Mouse (Mus musculus): ENCODE results near the gene Fanci. TPM values are rescaled to one million over a fixed set of nuclear protein-coding genes. Genes with fewer than 3 reads are reported as not detected.

The Fanci gene
- polyA plus RNA-seq, 1 experiment from 2014 or later = 3.0 TPM

- no peak for ATAC-seq
- no peak for DNase-seq
- Histone ChIP-seq H3K4me3 (ENCODE audit: low read depth, low read length) (no peak overlapping the region), H3K9me3 (ENCODE audit: low read length) (no peaks in the 10 kb centered on the region), H3K27ac (ENCODE audit: low read depth) (no peak overlapping the region), H3K4me2 (ENCODE audit: low read depth, low read length) (no peak overlapping the region), H3K36me3 (replicated peaks; ENCODE audit: insufficient read depth, low read length) (no peaks in the 10 kb centered on the region; the same call in 1 of the 2 replicates), H3K27me3 (ENCODE audit: insufficient read depth, low read length) (no peaks in the 10 kb centered on the region), H3K9ac (replicated peaks) (no peak overlapping the region), H3K4me1 (ENCODE audit: insufficient read depth) (no peaks in the 10 kb centered on the region)
- TF ChIP-seq EP300 (IDR thresholded peaks at IDR 0.05; ENCODE audit: low read depth) = no peak
- 81% methylated on average over 12 of the region's 12 CpGs for WGBS (ENCODE audit: insufficient replicate concordance)
Measured at GRCm38 (mm10) chr7:79398971-79399370, 7.2 kb downstream of the Fanci start.

DNA sequence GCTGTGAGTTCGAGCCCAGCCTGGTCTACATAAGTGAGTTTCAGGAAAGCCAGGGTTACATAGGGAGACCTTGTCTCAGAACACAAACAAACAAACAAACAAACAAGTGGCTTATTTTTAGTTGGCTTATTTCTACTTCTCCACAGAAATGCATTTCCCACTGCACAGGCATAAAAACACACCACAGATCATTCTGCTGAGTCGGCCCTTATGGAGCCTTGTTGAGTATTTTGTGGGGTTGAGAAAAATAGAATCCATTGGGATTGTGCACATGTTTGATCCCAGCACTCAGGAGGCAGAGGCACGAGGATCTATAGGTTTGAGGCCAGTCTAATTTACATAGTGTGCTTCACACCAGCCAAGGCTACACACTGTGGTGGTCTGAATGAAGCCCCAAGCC lies 8.6 kb downstream of the Fanci start:
- H3K4me3 ChIP-seq (ENCODE audit: low read depth, low read length) = no peak overlapping the region
- no peak overlapping the region for H3K9ac ChIP-seq (replicated peaks)
- no peak overlapping the region for H3K4me2 ChIP-seq (ENCODE audit: low read depth, low read length)
- 77% methylated on average over 3 of the region's 3 CpGs for WGBS (ENCODE audit: insufficient replicate concordance)
- H3K36me3 ChIP-seq (replicated peaks; ENCODE audit: insufficient read depth, low read length) = no peaks in the 10 kb centered on the region; the same call in 1 of the 2 replicates
- H3K9me3 ChIP-seq (ENCODE audit: low read length) = no peaks in the 10 kb centered on the region
- H3K27me3 ChIP-seq (ENCODE audit: insufficient read depth, low read length) = no peaks in the 10 kb centered on the region
- no peak overlapping the region for H3K27ac ChIP-seq (ENCODE audit: low read depth)
- DNase-seq (no peak), ATAC-seq (no peak)
- TF ChIP-seq CTCF (IDR thresholded peaks at IDR 0.05; ENCODE audit: low read depth) (no peak), EP300 (IDR thresholded peaks at IDR 0.05; ENCODE audit: low read depth) (no peak)
- H3K4me1 ChIP-seq (ENCODE audit: insufficient read depth) = no peaks in the 10 kb centered on the region

- Histone ChIP-seq H3K27me3 (ENCODE audit: insufficient read depth, low read length) (no peaks in the 10 kb centered on the region), H3K4me3 (ENCODE audit: low read depth, low read length) (no peak overlapping the region), H3K9ac (replicated peaks) (no peak overlapping the region), H3K27ac (ENCODE audit: low read depth) (no peak overlapping the region), H3K9me3 (ENCODE audit: low read length) (no peaks in the 10 kb centered on the region), H3K36me3 (replicated peaks; ENCODE audit: insufficient read depth, low read length) (no peaks in the 10 kb centered on the region), H3K4me1 (ENCODE audit: insufficient read depth) (no peaks in the 10 kb centered on the region), H3K4me2 (ENCODE audit: low read depth, low read length) (no peak overlapping the region)
- ATAC-seq (no peak), DNase-seq (no peak)
- 91% methylated on average over 18 of the region's 18 CpGs for WGBS (ENCODE audit: insufficient replicate concordance)
- TF ChIP-seq EP300 (IDR thresholded peaks at IDR 0.05; ENCODE audit: low read depth) = no peak
- TF ChIP-seq CTCF (IDR thresholded peaks at IDR 0.05; ENCODE audit: low read depth) = no peak
Measured at GRCm38 (mm10) chr7:79414449-79415375, 23.0 kb downstream of the Fanci start.

DNA sequence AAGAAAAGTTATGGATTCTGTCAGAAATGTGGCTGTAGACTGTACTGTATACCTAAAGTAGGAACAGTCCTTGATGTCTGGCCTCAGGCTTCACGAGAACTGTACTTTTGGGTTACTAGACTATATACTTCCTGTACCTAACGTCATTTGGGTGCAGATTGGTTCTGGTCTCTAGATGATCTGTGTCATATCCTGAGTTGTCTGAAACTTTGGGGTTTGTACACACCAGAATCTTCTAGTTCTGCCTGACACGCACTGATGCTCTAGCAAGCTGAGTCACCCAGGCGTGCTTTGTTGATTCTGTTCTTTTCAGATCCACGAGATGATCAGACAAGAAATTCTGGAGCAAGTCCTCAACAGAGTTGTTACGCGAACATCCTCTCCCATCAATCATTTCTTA lies 28.2 kb downstream of the Fanci start:
- Histone ChIP-seq H3K9ac (replicated peaks) (no peak overlapping the region), H3K4me1 (ENCODE audit: insufficient read depth) (no peaks in the 10 kb centered on the region), H3K9me3 (ENCODE audit: low read length) (no peaks in the 10 kb centered on the region), H3K27ac (ENCODE audit: low read depth) (no peak overlapping the region), H3K4me3 (ENCODE audit: low read depth, low read length) (no peak overlapping the region), H3K4me2 (ENCODE audit: low read depth, low read length) (no peak overlapping the region), H3K27me3 (ENCODE audit: insufficient read depth, low read length) (no peaks in the 10 kb centered on the region), H3K36me3 (replicated peaks; ENCODE audit: insufficient read depth, low read length) (no peaks in the 10 kb centered on the region; the same call in none of the 2 replicates)
- TF ChIP-seq CTCF (IDR thresholded peaks at IDR 0.05; ENCODE audit: low read depth) (no peak), EP300 (IDR thresholded peaks at IDR 0.05; ENCODE audit: low read depth) (no peak)
- DNase-seq = no peak
- no peak for ATAC-seq
- WGBS (ENCODE audit: insufficient replicate concordance) = 77% methylated on average over 7 of the region's 7 CpGs

GRCm38 (mm10) chr7:79422876-79423275 lies 31.1 kb downstream of the Fanci start:
- Histone ChIP-seq H3K4me2 (ENCODE audit: low read depth, low read length) (no peak overlapping the region), H3K27ac (ENCODE audit: low read depth) (no peak overlapping the region), H3K36me3 (replicated peaks; ENCODE audit: insufficient read depth, low read length) (no peaks in the 10 kb centered on the region; the same call in none of the 2 replicates), H3K9ac (replicated peaks) (no peak overlapping the region), H3K27me3 (ENCODE audit: insufficient read depth, low read length) (no peaks in the 10 kb centered on the region), H3K4me3 (ENCODE audit: low read depth, low read length) (no peak overlapping the region), H3K9me3 (ENCODE audit: low read length) (no peaks in the 10 kb centered on the region), H3K4me1 (ENCODE audit: insufficient read depth) (no peaks in the 10 kb centered on the region)
- 69% methylated on average over 10 of the region's 10 CpGs for WGBS (ENCODE audit: insufficient replicate concordance)
- ATAC-seq (no peak), DNase-seq (no peak)
- TF ChIP-seq EP300 (IDR thresholded peaks at IDR 0.05; ENCODE audit: low read depth) (no peak), CTCF (IDR thresholded peaks at IDR 0.05; ENCODE audit: low read depth) (no peak)

DNA sequence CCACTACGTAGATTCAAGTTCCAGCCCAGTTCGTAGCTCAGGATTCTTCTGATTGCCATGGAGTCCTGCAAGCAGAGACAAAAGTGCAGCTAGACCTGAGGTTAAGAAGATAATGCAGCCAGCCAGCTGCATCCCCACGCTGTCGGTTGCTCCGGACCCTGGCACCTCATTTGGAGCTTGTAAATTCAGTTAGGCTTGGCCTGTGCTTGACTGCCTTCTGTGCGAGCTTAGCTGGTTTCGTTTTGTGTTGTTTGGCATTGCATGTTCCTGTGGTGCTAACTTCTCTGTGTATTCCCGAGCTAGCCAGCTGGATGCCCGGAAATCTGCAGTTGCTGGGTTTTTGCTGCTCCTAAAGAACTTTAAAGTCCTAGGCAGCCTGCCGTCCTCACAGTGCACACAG lies 34.1 kb downstream of the Fanci start:
- ATAC-seq = no peak
- H3K36me3 ChIP-seq (replicated peaks; ENCODE audit: insufficient read depth, low read length) = no peaks in the 10 kb centered on the region; the same call in 1 of the 2 replicates
- 84% methylated on average over 10 of the region's 10 CpGs for WGBS (ENCODE audit: insufficient replicate concordance)

More for the DNA sequence above, 34.1 kb downstream of the Fanci start:
- DNase-seq = no peak
- TF ChIP-seq CTCF (IDR thresholded peaks at IDR 0.05; ENCODE audit: low read depth) (no peak), EP300 (IDR thresholded peaks at IDR 0.05; ENCODE audit: low read depth) (no peak)
- Histone ChIP-seq H3K4me1 (ENCODE audit: insufficient read depth) (no peaks in the 10 kb centered on the region), H3K4me2 (ENCODE audit: low read depth, low read length) (no peak overlapping the region), H3K27me3 (ENCODE audit: insufficient read depth, low read length) (no peaks in the 10 kb centered on the region), H3K9ac (replicated peaks) (no peak overlapping the region), H3K27ac (ENCODE audit: low read depth) (no peak overlapping the region), H3K9me3 (ENCODE audit: low read length) (no peaks in the 10 kb centered on the region), H3K4me3 (ENCODE audit: low read depth, low read length) (no peak overlapping the region)
